Mouse (Mus musculus): ENCODE measurements around the gene Zfp239.
A peak's percentile ranks its signal among the peaks of the same experiment; 100 is the strongest.

The Zfp239 gene

DNA sequence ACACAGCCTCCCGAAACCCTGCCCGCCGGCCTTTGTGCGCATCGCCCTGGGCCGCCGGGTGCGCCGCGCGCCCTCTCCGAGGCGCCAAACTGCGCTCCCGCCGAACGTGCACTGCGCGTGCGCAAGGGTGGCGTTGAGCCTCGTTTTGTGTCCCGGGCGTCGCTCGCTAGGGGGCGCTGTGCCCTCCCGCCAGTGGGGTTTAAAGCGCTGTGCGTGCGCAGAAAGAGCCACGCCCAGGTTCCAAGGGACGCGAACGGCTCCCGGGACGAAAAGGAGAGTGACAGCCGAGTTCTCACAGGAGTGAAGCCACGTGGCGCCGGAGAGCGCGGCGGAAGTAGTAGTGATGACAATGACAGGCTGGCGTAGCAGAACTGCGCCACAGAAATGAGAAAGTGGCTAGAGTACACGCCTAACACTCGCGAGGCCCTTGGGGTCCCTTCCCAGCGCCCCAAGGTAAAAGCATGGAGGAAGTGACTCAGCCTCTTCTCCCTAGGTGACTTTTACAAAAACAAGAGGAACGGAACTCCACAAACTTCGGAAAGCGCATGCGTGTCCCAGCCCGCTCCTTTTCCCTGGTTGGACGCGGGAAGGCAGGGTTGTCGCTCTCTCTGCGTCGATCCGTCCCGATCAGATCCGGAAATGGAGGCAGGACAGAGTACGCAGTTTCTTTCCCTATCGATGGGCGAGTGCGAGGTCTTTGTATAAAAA lies 17.7 kb downstream of the Zfp239 start:
- peak; percentile 99 to 100 for DNase-seq

- no peak for DNase-seq
Observed at GRCm38 (mm10) chr6:117880394-117880838, 18.5 kb downstream of the Zfp239 start.

- DNase-seq: no peak
Observed at GRCm38 (mm10) chr6:117881229-117881628, 19.3 kb downstream of the Zfp239 start.

DNA sequence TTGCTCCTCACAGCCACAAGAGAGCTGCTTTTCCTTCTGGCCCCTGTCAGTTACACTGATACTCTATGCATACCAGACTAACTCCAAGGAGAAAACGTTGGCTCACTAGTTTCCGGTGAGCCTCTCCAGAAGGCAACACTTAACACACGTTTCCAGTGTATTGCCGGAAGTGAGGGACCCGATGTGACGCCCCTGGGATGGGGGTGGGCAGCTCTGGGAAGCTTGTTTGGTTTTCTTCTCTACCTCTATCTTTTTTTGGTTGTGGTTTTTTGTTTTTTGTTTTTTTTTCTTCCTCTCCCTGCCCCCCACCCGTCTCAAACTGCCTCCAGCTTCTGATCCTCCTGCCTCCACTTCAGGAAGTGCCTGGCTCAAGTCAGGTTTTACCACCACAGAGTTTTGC lies 20.1 kb downstream of the Zfp239 start:
- no peak for DNase-seq

GRCm38 (mm10) chr6:117885943-117886342 lies 24.0 kb downstream of the Zfp239 start:
- DNase-seq: no peak

DNA sequence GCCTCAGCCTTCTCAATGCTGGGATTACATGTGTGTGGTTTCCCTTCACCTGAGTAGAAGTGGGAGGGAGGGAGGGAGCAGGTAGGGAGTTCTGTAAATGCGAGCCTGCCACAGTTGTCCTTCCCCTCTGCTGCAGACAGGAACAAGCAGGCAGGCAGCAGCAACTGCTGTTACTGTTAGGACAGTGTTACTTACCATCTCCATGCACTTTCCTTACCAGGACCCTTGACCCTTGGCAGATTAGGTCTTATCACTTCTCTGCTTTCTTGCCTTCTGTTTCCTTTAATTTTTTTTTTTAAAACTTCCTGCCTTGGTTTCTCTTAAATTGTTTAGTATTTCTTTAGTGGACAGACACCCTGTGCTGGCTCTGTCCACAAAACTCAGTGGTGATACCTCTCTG lies 26.1 kb downstream of the Zfp239 start:
- no peak for DNase-seq

- no peak for DNase-seq
Observed at GRCm38 (mm10) chr6:117888642-117889096, 26.8 kb downstream of the Zfp239 start.

- no peak for DNase-seq
Observed at GRCm38 (mm10) chr6:117890257-117890656, 28.4 kb downstream of the Zfp239 start.

- peak; percentile 35 to 37 for DNase-seq
Observed at GRCm38 (mm10) chr6:117891369-117892160, 29.7 kb downstream of the Zfp239 start.

- no peak for DNase-seq
Observed at GRCm38 (mm10) chr6:117892386-117892785, 30.5 kb downstream of the Zfp239 start.

- DNase-seq: no peak
Observed at GRCm38 (mm10) chr6:117893435-117893834, 31.5 kb downstream of the Zfp239 start.

- no peak for DNase-seq
Observed at GRCm38 (mm10) chr6:117897800-117898199, 35.9 kb downstream of the Zfp239 start.

DNA sequence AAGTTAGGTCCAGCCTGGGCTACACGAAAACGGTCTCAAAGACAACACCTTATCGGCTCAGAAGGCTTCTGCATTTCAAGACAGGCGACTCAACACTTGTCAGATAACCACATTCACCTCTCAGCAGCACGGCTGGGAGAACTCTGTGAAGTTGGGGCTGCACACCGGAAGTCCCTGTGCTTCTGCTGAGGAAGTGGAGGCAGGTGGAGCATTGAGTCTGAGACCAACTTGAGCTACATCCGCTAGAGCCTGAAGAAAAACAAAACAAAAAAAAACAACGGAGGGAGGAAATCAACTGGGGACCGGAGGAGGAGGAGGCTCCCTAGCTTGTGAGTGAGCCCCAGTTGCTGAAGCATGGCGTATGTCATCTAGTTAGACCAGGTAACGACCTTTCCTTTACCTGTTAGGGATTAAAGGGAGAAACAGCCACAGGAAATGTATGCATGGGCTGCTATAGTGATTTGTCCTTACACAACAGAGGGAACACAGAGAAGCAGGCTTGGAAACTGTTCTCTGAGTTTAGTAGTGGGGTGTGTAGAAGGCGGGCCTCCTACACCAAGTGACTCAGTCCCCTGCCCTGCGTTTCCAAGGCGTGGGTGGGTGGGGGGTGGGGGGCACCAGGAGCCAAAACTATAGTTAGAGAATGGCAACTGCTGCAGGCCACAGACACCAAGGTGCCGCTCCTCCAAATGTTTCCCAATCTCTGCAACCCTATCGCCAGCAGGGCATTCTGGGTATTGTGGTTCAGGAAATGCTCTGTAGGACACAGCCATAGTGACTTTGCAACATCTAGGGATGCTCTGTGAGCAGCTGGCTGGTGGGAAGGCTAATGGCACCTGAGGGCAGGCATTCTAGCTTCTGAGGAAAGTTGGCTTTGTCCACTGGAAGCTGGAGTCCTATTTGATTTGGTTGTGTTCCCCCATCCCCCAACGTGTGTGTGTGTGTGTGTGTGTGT lies 38.5 kb downstream of the Zfp239 start, which contains the start of gene Hnrnpf:
Gene Hnrnpf (plus strand): TSS at position 199 of the 955 bp plus-strand sequence.
- peak; percentile 43 to 47 for DNase-seq

GRCm38 (mm10) chr6:117901510-117902402 lies 39.9 kb downstream of the Zfp239 start:
- no peak for DNase-seq

GRCm38 (mm10) chr6:117902556-117902955 lies 40.7 kb downstream of the Zfp239 start:
- DNase-seq: no peak

- DNase-seq: no peak
Observed at GRCm38 (mm10) chr6:117903836-117904235, 41.9 kb downstream of the Zfp239 start.

DNA sequence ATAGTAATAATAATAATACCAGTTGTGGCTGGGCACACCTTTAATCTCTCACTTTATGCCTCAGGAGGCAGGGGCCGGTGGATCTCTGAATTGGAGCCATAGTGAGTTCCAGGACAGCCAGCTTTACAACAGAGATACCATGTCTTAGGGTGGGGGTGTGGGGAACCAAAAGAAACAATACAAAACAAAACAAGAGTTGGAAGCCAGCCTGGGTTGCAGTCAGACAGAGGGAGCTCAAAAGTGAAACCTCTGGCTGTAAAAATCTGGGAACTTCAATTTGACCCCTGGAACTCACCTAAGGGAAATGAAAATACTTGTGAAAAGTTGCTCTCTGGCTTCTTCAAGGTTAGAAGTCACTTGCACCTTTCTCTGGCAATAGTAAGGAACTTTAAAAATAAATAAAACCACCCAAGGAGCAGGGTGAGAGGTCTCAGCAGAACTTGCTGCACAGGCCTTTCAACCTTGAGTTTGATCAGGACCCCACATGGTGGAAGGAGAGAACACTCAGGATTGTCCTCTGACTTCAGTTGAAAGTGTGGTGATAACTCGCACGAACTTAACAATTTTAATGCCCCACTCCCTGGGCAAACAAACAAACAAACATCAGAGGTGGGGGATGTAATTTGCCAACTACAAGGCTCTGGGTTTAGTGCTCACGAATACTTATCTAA lies 43.5 kb downstream of the Zfp239 start:
- no peak for DNase-seq

DNA sequence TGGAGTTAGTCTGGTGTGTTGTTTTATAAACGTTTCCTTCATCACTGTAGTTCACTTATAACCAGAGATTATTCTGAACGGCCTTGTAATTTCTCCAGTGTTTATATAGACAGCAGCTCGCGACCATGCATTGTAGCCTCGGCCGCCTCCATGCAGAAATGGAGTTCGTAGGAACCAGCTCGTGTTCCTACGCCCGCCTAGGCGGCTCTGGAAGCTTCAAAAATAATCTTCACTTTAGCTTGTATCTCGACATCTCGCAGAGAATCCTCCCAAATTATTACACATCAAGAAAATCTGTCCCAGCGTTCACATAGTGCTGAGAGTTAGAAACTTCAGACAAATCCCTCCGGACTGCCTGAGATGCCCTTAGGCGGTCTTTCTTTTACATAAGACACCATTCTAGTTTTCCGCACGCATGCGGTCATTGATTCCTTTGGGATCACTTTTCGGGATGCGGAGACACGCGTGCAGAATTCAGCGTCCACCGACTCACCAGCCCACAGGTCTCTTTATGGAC lies 44.2 kb downstream of the Zfp239 start:
- peak in 1 of 2 experiments; percentile 34 for DNase-seq

- peak; percentile 97 to 99 for DNase-seq
Observed at GRCm38 (mm10) chr6:117906590-117907271, 44.8 kb downstream of the Zfp239 start.

GRCm38 (mm10) chr6:117907301-117907978 lies 45.5 kb downstream of the Zfp239 start:
- DNase-seq: peak; percentile 93
